Mouse (Mus musculus): ENCODE results near the gene Eif2b4. TPM values are rescaled to one million over a fixed set of nuclear protein-coding genes. Genes with fewer than 3 reads are reported as not detected.

Eif2b4 gene
- polyA plus RNA-seq, 1 experiment: 57.4 TPM

- Histone ChIP-seq H3K27ac (ENCODE audit: control insufficient read depth, insufficient read depth, low read depth, low read length, poor library complexity) (no peak overlapping the region), H3K4me3 (replicated peaks; ENCODE audit: control insufficient read depth, low read depth, low read length) (no peak overlapping the region), H3K4me1 (ENCODE audit: control insufficient read depth, insufficient read depth, low read length) (no peaks in the 10 kb centered on the region; the same call in 1 of the 2 replicates)
- 73% methylated on average over 1 of the region's 1 CpGs for WGBS
- no peak for TF ChIP-seq POLR2A (IDR thresholded peaks at IDR 0.05; ENCODE audit: borderline replicate concordance, control insufficient read depth, low read depth, low read length)
- TF ChIP-seq CTCF (IDR thresholded peaks at IDR 0.05; ENCODE audit: control insufficient read depth, insufficient read depth, low read length): no peak
Observed at GRCm38 (mm10) chr5:31164878-31165277, 28.4 kb downstream of the Eif2b4 start.

- Histone ChIP-seq H3K4me3 (replicated peaks; ENCODE audit: control insufficient read depth, low read depth, low read length) (no peak overlapping the region), H3K4me1 (ENCODE audit: control insufficient read depth, insufficient read depth, low read length) (no peaks in the 10 kb centered on the region; the same call in 1 of the 2 replicates), H3K27ac (ENCODE audit: control insufficient read depth, insufficient read depth, low read depth, low read length, poor library complexity) (no peak overlapping the region)
- TF ChIP-seq POLR2A (IDR thresholded peaks at IDR 0.05; ENCODE audit: borderline replicate concordance, control insufficient read depth, low read depth, low read length): no peak
- TF ChIP-seq CTCF (IDR thresholded peaks at IDR 0.05; ENCODE audit: control insufficient read depth, insufficient read depth, low read length): no peak
Observed at GRCm38 (mm10) chr5:31162462-31162861, 30.8 kb downstream of the Eif2b4 start.

DNA sequence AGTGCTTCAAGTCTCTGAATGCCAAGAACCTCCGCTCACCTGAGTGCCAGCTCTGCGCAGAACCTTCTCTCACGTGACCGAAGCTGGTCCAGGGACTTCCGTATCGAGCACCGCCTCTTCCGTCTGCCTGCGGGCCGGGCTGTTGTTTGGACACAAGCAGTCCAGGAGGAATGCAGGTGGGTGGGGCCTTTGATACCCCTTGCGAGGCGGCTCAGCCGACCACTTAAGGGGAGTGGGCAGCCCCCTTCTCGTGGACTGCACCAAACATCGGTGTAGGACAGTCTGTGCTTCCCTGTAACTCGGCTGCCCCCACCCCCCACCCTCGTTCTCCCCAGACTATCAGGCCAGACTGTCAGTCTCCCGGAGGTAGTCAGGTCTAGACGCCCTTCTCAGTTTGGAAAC, 39.1 kb downstream of the Eif2b4 start, which contains the start of gene Mpv17:
TSS of gene Mpv17 (minus strand) at position 100 of the 402 bp plus-strand sequence.
- 0% methylated on average over 19 of the region's 19 CpGs for WGBS
- peak within 1 kb of the TSS; percentile 45; the same call in 1 of the 2 replicates for H3K27ac ChIP-seq (ENCODE audit: control insufficient read depth, insufficient read depth, low read depth, low read length, poor library complexity)
- peak within 1 kb of the TSS; percentile 85 for H3K4me3 ChIP-seq (replicated peaks; ENCODE audit: control insufficient read depth, low read depth, low read length)
- H3K4me1 ChIP-seq (ENCODE audit: control insufficient read depth, insufficient read depth, low read length): peaks cover 2% of the 10 kb centered on the region
- TF ChIP-seq POLR2A (IDR thresholded peaks at IDR 0.05; ENCODE audit: borderline replicate concordance, control insufficient read depth, low read depth, low read length) (peak; percentile 78), CTCF (IDR thresholded peaks at IDR 0.05; ENCODE audit: control insufficient read depth, insufficient read depth, low read length) (no peak)

DNA sequence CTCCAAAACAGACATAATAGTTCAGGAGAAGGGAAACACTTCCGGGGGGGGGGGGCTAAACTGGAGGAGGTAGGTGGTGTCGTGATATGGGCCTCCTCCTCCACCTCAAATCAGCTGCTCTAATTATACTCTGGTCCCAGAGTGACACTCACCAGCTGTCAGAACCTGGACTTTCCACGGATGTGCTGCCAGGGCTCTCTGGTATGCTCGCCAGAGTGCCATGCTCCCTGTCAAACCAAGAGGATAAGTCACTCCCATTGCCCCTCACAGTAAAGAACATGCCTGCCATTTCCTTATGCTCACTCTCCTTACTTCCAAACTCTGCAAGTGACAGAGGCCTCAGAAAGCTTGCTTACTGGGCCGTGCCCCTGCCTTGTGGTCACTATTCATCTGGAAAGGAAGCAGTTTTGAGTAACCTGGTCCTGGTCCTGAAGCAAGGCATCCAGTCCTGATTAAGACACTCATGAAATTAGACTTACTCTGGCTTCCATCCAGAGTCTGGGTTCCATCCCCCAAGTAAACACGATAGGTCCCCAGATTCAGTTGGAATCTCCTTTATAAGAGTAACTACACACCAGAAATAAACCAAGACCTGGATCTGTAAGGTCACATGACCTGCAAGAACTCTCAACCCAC, 39.6 kb downstream of the Eif2b4 start:
- WGBS: 42% methylated on average over 6 of the region's 6 CpGs
- TF ChIP-seq POLR2A (IDR thresholded peaks at IDR 0.05; ENCODE audit: borderline replicate concordance, control insufficient read depth, low read depth, low read length) (no peak), CTCF (IDR thresholded peaks at IDR 0.05; ENCODE audit: control insufficient read depth, insufficient read depth, low read length) (no peak)

DNA sequence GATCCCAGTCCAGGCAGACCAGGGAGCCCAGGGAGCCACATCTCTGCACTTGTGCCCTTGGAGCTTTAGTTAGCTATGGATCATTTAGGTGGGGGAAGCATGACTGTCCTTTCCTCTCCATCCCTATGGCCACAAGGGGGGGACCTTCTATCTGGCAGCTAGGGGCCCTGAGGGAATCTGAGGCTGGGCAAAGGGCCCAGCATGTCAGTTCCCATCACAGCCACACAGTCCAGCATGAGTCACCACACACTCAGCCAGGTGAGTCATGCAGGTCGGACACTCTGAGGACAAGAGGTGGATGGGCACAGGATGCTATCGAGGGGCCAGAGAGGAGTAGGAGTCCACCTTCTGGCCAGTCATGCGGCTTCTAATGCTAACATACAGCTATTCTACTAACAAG, 41.5 kb downstream of the Eif2b4 start:
- Histone ChIP-seq H3K4me1 (ENCODE audit: control insufficient read depth, insufficient read depth, low read length) (peaks cover 2% of the 10 kb centered on the region), H3K4me3 (replicated peaks; ENCODE audit: control insufficient read depth, low read depth, low read length) (no peak overlapping the region), H3K27ac (ENCODE audit: control insufficient read depth, insufficient read depth, low read depth, low read length, poor library complexity) (no peak overlapping the region)
- no peak for TF ChIP-seq POLR2A (IDR thresholded peaks at IDR 0.05; ENCODE audit: borderline replicate concordance, control insufficient read depth, low read depth, low read length)
- no peak for TF ChIP-seq CTCF (IDR thresholded peaks at IDR 0.05; ENCODE audit: control insufficient read depth, insufficient read depth, low read length)
- 79% methylated on average over 3 of the region's 3 CpGs for WGBS

More for the DNA sequence above, 39.6 kb downstream of the Eif2b4 start:
- Histone ChIP-seq H3K27ac (ENCODE audit: control insufficient read depth, insufficient read depth, low read depth, low read length, poor library complexity) (no peak overlapping the region), H3K4me1 (ENCODE audit: control insufficient read depth, insufficient read depth, low read length) (peaks cover 2% of the 10 kb centered on the region), H3K4me3 (replicated peaks; ENCODE audit: control insufficient read depth, low read depth, low read length) (peak overlapping the region; percentile 85)

GRCm38 (mm10) chr5:31149781-31150180, 43.4 kb downstream of the Eif2b4 start:
- H3K27ac ChIP-seq (ENCODE audit: control insufficient read depth, insufficient read depth, low read depth, low read length, poor library complexity): no peak overlapping the region
- 82% methylated on average over 4 of the region's 4 CpGs for WGBS
- no peak overlapping the region for H3K4me3 ChIP-seq (replicated peaks; ENCODE audit: control insufficient read depth, low read depth, low read length)
- no peak for TF ChIP-seq POLR2A (IDR thresholded peaks at IDR 0.05; ENCODE audit: borderline replicate concordance, control insufficient read depth, low read depth, low read length)
- TF ChIP-seq CTCF (IDR thresholded peaks at IDR 0.05; ENCODE audit: control insufficient read depth, insufficient read depth, low read length): no peak
- H3K4me1 ChIP-seq (ENCODE audit: control insufficient read depth, insufficient read depth, low read length): peaks cover 2% of the 10 kb centered on the region

DNA sequence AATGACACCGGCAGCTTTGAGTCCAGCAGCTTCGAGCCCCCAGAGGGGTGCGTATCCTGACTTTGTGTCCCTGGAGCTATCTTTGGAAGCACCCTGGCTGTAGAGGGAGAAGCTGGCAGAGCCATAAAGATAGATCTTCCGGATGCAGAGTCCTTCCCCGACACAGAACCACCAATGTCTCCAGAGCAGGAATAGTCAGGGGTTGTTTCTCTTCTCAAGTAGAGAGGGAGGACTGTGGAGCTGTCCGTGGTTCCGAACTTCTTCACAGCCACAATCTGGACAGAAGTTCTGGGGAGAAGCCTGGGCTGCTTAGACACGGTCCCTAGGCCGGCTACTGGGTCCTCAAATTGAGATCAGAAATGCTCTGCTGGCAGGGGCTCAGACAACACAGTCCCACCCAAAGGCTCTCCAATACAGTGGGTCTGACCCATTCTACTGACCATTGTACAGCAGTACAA, 54.2 kb downstream of the Eif2b4 start:
- H3K4me1 ChIP-seq (ENCODE audit: control insufficient read depth, insufficient read depth, low read length): no peaks in the 10 kb centered on the region; the same call in 1 of the 2 replicates
- H3K4me3 ChIP-seq (replicated peaks; ENCODE audit: control insufficient read depth, low read depth, low read length): no peak overlapping the region
- 14% methylated on average over 9 of the region's 9 CpGs for WGBS
- H3K27ac ChIP-seq (ENCODE audit: control insufficient read depth, insufficient read depth, low read depth, low read length, poor library complexity): no peak overlapping the region
- TF ChIP-seq CTCF (IDR thresholded peaks at IDR 0.05; ENCODE audit: control insufficient read depth, insufficient read depth, low read length) (no peak), POLR2A (IDR thresholded peaks at IDR 0.05; ENCODE audit: borderline replicate concordance, control insufficient read depth, low read depth, low read length) (no peak)

GRCm38 (mm10) chr5:31138241-31138967, 54.8 kb downstream of the Eif2b4 start, which contains the start of gene Ucn:
Gene Ucn (minus strand): TSS chr5:31138829.
- no peak within 1 kb of the TSS for H3K4me3 ChIP-seq (replicated peaks; ENCODE audit: control insufficient read depth, low read depth, low read length)
- H3K4me1 ChIP-seq (ENCODE audit: control insufficient read depth, insufficient read depth, low read length): no peaks in the 10 kb centered on the region; the same call in 1 of the 2 replicates
- no peak for TF ChIP-seq POLR2A (IDR thresholded peaks at IDR 0.05; ENCODE audit: borderline replicate concordance, control insufficient read depth, low read depth, low read length)
- TF ChIP-seq CTCF (IDR thresholded peaks at IDR 0.05; ENCODE audit: control insufficient read depth, insufficient read depth, low read length): no peak
- no peak within 1 kb of the TSS for H3K27ac ChIP-seq (ENCODE audit: control insufficient read depth, insufficient read depth, low read depth, low read length, poor library complexity)
- 6% methylated on average over 52 of the region's 52 CpGs for WGBS
